Mouse (Mus musculus) midbrain, embryonic 11.5 days (tissue): ENCODE measurements around the gene Wnk3. TPM values are rescaled to one million over a fixed set of nuclear protein-coding genes. Genes with fewer than 3 reads are reported as not detected.
"Not testable (repeated sequence)": the region's sequence is repeated elsewhere in the genome, so short reads cannot be mapped to it uniquely, and the experiment has no call there.

Experiments used
- ATAC-seq: fragments of 200-750 bp; cut with Nextera tagmentation; 2 replicates; pipeline ENCODE4 v1.8.0; 2017; ENCODE audit warnings: moderate TSS enrichment, moderate library complexity; ENCODE audit not compliant: low FRiP score
- DNase-seq: peaks from one replicate; pipeline ENCODE4 v3.0.0; 2015; ENCODE audit warnings: low spot score; ENCODE audit errors: missing footprints
- H3K27ac ChIP-seq: fragments of 300-500 bp; sonication (generic); 2 replicates; pipeline ENCODE4 v1.5.1; 2014; ENCODE audit warnings: low read depth, low read length
- H3K27me3 ChIP-seq: fragments of 300-500 bp; sonication (generic); 2 replicates; pipeline ENCODE4 v1.6.1; 2014; ENCODE audit warnings: mild to moderate bottlenecking, low read length, moderate library complexity, mixed read lengths; ENCODE audit not compliant: control insufficient read depth, insufficient read depth
- H3K36me3 ChIP-seq: fragments of 300-500 bp; sonication (generic); 2 replicates; pipeline ENCODE4 v1.6.1; 2014; ENCODE audit warnings: mild to moderate bottlenecking, low read length, moderate library complexity, mixed read lengths; ENCODE audit not compliant: control insufficient read depth, insufficient read depth
- H3K4me1 ChIP-seq: fragments of 300-500 bp; sonication (generic); 2 replicates; pipeline ENCODE4 v1.6.1; 2014; ENCODE audit warnings: low read length; ENCODE audit not compliant: control insufficient read depth, insufficient read depth
- H3K4me2 ChIP-seq: fragments of 300-500 bp; sonication (generic); 2 replicates; pipeline ENCODE4 v1.6.1; 2014; ENCODE audit warnings: mild to moderate bottlenecking, moderate library complexity
- H3K4me3 ChIP-seq: fragments of 300-500 bp; sonication (generic); 2 replicates; pipeline ENCODE4 v1.5.1; 2014; ENCODE audit warnings: low read depth, low read length
- H3K9ac ChIP-seq: fragments of 300-500 bp; sonication (generic); 2 replicates; pipeline ENCODE4 v1.6.1; 2014; ENCODE audit warnings: low read length
- H3K9me3 ChIP-seq: fragments of 300-500 bp; sonication (generic); 2 replicates; pipeline ENCODE4 v1.6.1; 2016; ENCODE audit warnings: low read length; ENCODE audit not compliant: control insufficient read depth
- WGBS: fragments of 180-500 bp; shearing (Covaris S2); extraction: QIAGEN DNeasy Blood & Tissue Kit; methylation state at CpG from one replicate; pipeline ENCODE4 v1.1.7; 2014; 5-methylcytosine and 5-hydroxymethylcytosine counted together
- polyA plus RNA-seq: library from polyadenylated mRNA; unstranded; fragments of >200 nt; fragmentation: Nextera tagmentation; extraction: Ambion mirVana; gene quantifications from 2 replicates; pipeline ENCODE4 v1.2.1, GENCODE M21; 2014

Wnk3 gene
- 12.6 and 15.8 TPM in 2 replicates for polyA plus RNA-seq

DNA sequence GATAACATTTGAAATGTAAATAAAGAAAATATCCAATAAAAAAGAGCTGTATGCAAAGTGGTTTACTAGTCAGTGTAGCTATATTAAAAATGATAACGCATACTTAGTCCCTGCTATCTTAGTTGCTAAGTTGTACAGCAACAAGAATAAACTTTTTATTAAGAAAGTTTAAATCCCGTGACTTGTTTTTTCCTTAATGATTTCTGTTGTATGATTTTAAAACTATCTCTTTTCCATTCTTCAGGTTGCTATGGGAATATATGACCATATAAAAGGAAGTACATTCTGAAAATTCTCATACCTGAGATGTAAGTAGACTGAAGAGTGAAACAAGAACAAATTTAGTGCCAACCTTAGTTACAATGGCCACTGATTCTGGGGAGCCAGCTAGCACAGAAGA, at the start of gene Wnk3:
Gene Wnk3, plus strand, starts transcription at position 301 of the 400 bp plus-strand sequence.
- Histone ChIP-seq H3K4me2 (no peak within 1 kb of the TSS), H3K27ac (no peak within 1 kb of the TSS), H3K27me3 (no peaks in the 10 kb centered on the region), H3K9ac (no peak within 1 kb of the TSS), H3K9me3 (no peaks in the 10 kb centered on the region), H3K36me3 (no peaks in the 10 kb centered on the region), H3K4me1 (no peaks in the 10 kb centered on the region), H3K4me3 (no peak within 1 kb of the TSS)
- 91% methylated on average over 2 of the region's 2 CpGs for WGBS
- DNase-seq (no peak), ATAC-seq (no peak)

DNA sequence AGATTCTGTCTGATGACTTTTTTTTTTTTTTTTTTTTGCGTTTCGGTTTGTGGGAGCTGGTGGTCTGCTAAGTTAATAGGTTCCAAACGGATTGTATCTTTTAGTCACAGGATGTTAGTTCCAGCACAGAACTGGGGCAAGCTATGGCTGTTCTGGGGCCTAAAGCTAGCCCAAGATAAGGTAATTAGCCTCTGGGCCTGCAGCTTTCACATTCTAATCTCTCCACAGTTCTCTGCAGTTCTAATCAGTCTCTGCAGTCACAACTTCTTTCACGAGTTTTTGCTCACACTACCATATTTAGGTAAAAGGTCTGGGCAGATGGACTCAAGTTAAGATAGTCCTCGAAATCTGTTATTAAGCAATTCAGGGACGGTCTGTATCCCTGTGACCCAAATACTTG, 39.5 kb upstream of the Wnk3 start:
- DNase-seq (no peak), ATAC-seq (no peak)
- H3K4me1 ChIP-seq, result no peaks in the 10 kb centered on the region
- no peak overlapping the region for H3K4me2 ChIP-seq
- no peaks in the 10 kb centered on the region for H3K36me3 ChIP-seq
- no peak overlapping the region for H3K9ac ChIP-seq
- no peaks in the 10 kb centered on the region for H3K9me3 ChIP-seq
- H3K4me3 ChIP-seq, result no peak overlapping the region
- no peak overlapping the region for H3K27ac ChIP-seq
- no peaks in the 10 kb centered on the region for H3K27me3 ChIP-seq
- WGBS, result 82% methylated on average over 6 of the region's 6 CpGs

DNA sequence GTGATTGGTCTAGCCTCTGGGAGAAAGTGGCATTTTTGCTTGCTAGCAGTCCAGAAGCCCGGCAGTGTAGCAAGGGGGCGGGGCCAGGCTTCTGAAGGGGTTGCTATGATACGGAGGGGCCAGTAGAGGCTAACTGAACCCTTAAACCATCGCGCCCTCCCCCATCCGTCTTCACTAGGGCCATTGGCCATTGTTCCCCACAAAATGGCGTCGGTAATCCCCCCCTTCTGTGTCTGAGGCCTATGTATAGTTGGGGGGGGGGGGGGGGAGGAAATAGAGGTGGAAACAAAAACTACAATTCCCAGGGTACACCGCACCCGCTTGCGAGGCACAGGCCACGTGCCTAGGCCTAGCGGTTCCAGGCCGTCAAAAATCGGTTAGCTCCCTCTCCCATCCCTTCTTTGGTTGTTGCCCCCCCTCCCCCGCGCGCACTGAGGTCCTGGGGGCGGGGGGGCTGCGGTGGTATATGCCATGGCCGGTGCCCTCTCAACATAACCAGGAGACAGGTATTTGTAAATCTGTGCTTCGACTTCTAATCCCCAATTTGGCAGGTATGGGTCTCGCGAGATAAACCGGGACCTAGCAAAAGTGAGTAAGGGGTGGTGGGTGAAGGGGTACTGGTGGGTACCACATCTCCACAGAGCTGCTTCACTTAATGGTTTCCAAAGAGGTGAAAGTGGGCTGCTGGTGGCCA, 29.3 kb upstream of the Wnk3 start:
- peak overlapping the region; percentile 68 for H3K27ac ChIP-seq
- H3K9ac ChIP-seq, result peak overlapping the region; percentile 51
- whole genome bisulfite sequencing, result 19% methylated on average over 25 of the region's 25 CpGs
- peak; percentile 95 for DNase-seq
- no peaks in the 10 kb centered on the region for H3K4me1 ChIP-seq
- no peaks in the 10 kb centered on the region for H3K9me3 ChIP-seq
- H3K4me3 ChIP-seq, result peak overlapping the region; percentile 44
- peak overlapping the region; percentile 48 for H3K4me2 ChIP-seq
- peak; percentile 78 for ATAC-seq
- H3K36me3 ChIP-seq, result no peaks in the 10 kb centered on the region
- H3K27me3 ChIP-seq, result no peaks in the 10 kb centered on the region

DNA sequence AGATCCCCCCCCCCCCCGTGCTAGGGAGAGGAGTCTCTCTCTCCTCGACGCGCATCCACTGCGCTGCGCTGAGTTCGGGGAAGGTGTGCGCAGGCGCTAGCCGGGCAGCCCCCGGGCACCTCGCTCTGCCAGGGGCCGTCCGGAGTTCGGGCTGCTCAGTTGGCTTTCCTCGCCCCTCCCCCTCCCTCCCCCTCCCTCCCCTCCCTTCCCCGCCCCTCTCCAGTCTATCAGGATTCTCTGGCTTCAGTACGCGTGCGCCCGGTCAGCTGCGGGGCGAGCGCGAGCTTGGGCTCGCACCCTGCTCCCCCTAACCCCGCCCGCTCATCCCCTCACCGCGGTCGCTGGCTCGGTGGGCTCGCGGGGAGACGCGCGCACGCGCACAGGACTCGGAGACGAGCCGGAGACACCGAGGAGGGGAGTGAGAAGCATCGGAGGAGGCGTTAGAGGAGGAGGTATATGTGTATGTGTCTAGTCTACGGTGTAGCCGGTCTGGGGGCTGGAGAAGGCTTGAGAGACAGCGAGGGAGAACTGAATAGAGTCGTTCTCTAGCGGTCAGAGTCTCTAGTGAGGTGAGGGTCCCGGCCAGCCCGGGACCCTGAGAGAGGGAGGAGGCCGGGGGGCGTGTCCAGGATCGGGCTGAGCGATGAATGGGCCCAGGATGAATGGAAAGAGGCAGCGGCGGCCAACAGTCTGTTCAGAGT, 28.5 kb upstream of the Wnk3 start:
- DNase-seq (peak; percentile 97), ATAC-seq (peak; percentile 92)
- H3K36me3 ChIP-seq, result no peaks in the 10 kb centered on the region
- H3K27ac ChIP-seq, result peak overlapping the region; percentile 78
- peak overlapping the region; percentile 51 for H3K9ac ChIP-seq
- H3K27me3 ChIP-seq, result no peaks in the 10 kb centered on the region
- H3K4me1 ChIP-seq, result no peaks in the 10 kb centered on the region
- peak overlapping the region; percentile 48 for H3K4me2 ChIP-seq
- H3K4me3 ChIP-seq, result peak overlapping the region; percentile 44
- no peaks in the 10 kb centered on the region for H3K9me3 ChIP-seq
- 34% methylated on average over 24 of the region's 58 CpGs for WGBS

DNA sequence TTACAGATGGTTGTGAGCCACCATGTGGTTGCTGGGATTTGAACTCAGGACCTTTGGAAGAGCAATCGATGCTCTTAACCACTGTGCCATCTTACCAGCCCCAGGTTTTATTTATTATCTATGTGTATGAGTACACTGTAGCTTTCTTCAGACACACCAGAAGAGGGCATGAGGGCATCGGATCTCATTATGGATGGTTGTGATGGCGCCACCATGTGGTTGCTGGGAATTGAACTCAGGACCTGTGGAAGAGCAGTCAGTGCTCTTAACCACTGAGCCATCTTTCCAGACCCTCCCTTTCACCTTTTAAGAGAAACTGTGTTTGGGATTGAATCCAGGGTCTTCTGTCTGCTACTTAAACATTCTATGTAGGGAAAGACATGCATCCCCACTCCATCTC, 24.7 kb upstream of the Wnk3 start:
- H3K9me3 ChIP-seq, H3K4me2 ChIP-seq, H3K36me3 ChIP-seq, H3K9ac ChIP-seq, H3K4me1 ChIP-seq, ATAC-seq, H3K27ac ChIP-seq, H3K27me3 ChIP-seq, H3K4me3 ChIP-seq, DNase-seq: not testable (repeated sequence)
- WGBS, result 60% methylated on average over 3 of the region's 3 CpGs

DNA sequence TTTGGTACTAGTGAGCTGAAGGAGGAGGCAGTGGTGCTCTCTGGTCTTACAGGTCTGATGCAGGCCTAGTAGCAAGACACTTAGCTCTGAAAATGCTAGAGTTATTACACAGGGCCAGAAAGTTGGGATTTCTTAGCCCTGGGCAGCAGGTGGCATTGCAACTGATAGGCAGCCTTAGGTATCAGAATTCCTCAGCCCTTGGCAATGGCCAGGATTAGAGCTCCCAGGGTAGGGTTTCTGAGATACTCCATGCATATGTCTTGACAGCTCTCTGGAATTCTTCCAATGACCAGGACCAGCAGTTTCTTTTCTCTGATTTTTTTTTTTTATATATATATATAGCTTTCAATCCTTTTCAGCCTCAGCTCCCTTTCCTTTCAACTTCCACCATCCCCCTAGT, 100.5 kb downstream of the Wnk3 start:
- H3K9me3 ChIP-seq, result no peaks in the 10 kb centered on the region
- no peaks in the 10 kb centered on the region for H3K4me1 ChIP-seq
- no peaks in the 10 kb centered on the region for H3K36me3 ChIP-seq
- no peak overlapping the region for H3K4me2 ChIP-seq
- no peak for DNase-seq
- H3K9ac ChIP-seq, result no peak overlapping the region
- no peak overlapping the region for H3K27ac ChIP-seq
- ATAC-seq, result no peak
- H3K4me3 ChIP-seq, result no peak overlapping the region
- 0 out of 2 replicates have a peak, but pooled peaks cover 3% of the 10 kb centered on the region for H3K27me3 ChIP-seq

DNA sequence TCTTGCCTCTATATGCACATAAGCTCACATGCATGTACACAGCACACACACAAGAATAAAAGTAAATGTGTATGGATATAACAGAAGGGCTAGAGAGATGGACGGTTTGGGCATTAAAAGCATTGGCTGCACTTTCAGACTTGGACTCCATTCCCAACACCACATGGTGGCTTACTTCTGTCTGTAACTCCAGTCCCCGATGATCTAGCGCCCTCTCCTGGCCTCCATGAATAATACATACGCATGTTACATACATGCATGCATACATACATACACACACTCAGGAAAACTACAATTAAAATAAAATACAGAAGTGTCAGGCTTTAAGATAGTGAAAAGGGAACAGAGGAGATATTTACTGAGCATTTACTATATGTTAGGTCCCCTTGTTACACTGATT, 115.9 kb downstream of the Wnk3 start:
- Histone ChIP-seq H3K9me3 (no peaks in the 10 kb centered on the region), H3K4me1 (no peaks in the 10 kb centered on the region), H3K4me3 (no peak overlapping the region), H3K27ac (no peak overlapping the region), H3K36me3 (no peaks in the 10 kb centered on the region), H3K9ac (no peak overlapping the region), H3K27me3 (no peaks in the 10 kb centered on the region; the same call in 1 of the 2 replicates), H3K4me2 (no peak overlapping the region)
- ATAC-seq (no peak), DNase-seq (no peak)
- whole genome bisulfite sequencing, result 83% methylated on average over 4 of the region's 4 CpGs

DNA sequence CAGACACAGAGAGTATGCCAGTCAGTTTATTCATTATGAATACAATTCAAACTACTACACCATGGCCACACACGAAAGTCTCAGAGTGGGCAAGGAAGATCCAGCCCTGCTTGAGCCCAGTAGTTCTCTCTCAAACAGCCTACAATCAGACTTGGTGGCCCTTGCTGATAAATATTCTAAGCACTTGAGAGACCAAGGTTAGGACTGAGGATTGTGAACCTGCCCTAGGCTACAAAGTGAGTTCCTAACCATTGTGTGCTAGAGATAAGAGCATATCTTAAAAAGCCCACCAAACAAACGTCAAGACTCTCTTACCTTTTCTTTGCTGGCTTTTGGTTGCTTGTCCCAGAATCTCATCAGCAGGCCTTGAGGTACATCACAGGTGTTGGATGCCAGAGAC, 135.7 kb downstream of the Wnk3 start:
- H3K4me3 ChIP-seq, result no peak overlapping the region
- no peaks in the 10 kb centered on the region for H3K9me3 ChIP-seq
- H3K36me3 ChIP-seq, result no peaks in the 10 kb centered on the region
- no peak overlapping the region for H3K9ac ChIP-seq
- no peak for DNase-seq
- no peak for ATAC-seq
- no peak overlapping the region for H3K27ac ChIP-seq
- H3K27me3 ChIP-seq, result no peaks in the 10 kb centered on the region
- H3K4me1 ChIP-seq, result no peaks in the 10 kb centered on the region
- 77% methylated on average over 2 of the region's 2 CpGs for WGBS
- H3K4me2 ChIP-seq, result no peak overlapping the region

DNA sequence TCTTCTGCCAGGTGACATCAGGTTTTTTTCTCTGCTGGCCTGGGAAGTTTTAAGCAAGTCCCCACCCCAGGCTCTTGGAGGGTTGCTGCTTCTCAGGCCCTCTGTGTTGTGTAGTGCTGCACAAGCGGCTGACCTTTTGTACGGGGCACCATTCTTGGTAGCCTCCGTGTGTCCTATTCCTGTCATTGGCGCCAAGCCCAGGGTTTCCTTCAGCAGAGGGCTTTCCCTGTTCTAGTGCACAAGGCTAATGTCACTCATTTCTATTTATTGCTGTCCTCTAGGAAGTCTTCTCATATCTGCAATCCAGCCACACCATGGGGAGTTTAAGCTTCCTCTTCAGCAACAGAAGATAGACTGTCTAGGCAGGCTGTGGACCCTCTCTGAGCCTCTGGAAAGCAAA, 139.9 kb downstream of the Wnk3 start:
- no peak for ATAC-seq
- Histone ChIP-seq H3K27me3 (0 out of 2 replicates have a peak, but pooled peaks cover 2% of the 10 kb centered on the region), H3K27ac (no peak overlapping the region), H3K36me3 (no peaks in the 10 kb centered on the region), H3K4me2 (no peak overlapping the region), H3K4me3 (no peak overlapping the region), H3K4me1 (no peaks in the 10 kb centered on the region), H3K9me3 (no peaks in the 10 kb centered on the region), H3K9ac (no peak overlapping the region)
- no peak for DNase-seq
- WGBS, result 73% methylated on average over 4 of the region's 4 CpGs
